Mouse (Mus musculus) kidney, adult 2 months (tissue): ENCODE measurements around the gene Cdyl2. TPM values are rescaled to one million over a fixed set of nuclear protein-coding genes. Genes with fewer than 3 reads are reported as not detected.

ENCODE experiments used
- DNase-seq: peaks from one replicate; pipeline ENCODE4 v3.0.0; 2021
- H3K27ac ChIP-seq: fragments of 200-500 bp; 2 replicates; pipeline ENCODE4 v1.5.1; 2012; ENCODE audit warnings: low read depth, low read length, control low read depth, inconsistent platforms; ENCODE audit not compliant: insufficient read depth
- H3K27me3 ChIP-seq: fragments of 200-500 bp; replicated peaks from 2 replicates; pipeline ENCODE4 v1.6.1; 2012; ENCODE audit warnings: mild to moderate bottlenecking, moderate library complexity, low read length, inconsistent platforms; ENCODE audit not compliant: control insufficient read depth, insufficient read depth
- H3K36me3 ChIP-seq: fragments of 200-500 bp; 2 replicates; pipeline ENCODE4 v1.6.1; 2012; ENCODE audit warnings: mild to moderate bottlenecking, moderate library complexity, low read length, inconsistent platforms; ENCODE audit not compliant: control insufficient read depth, insufficient read depth
- H3K4me1 ChIP-seq: fragments of 200-500 bp; 2 replicates; pipeline ENCODE4 v1.6.1; 2011; ENCODE audit warnings: low read length; ENCODE audit not compliant: control insufficient read depth, insufficient read depth
- H3K4me3 ChIP-seq: fragments of 200-500 bp; 2 replicates; pipeline ENCODE4 v1.5.1; 2011; ENCODE audit warnings: mild to moderate bottlenecking, low read depth, low read length, control low read depth; ENCODE audit not compliant: insufficient read depth
- CTCF ChIP-seq: fragments of 200-500 bp; conservative IDR thresholded peaks from 2 replicates; pipeline ENCODE4 v1.5.1; 2011; ENCODE audit warnings: low read depth, mild to moderate bottlenecking, control low read depth, low read length, moderate library complexity, mixed read lengths; ENCODE audit not compliant: insufficient read depth, insufficient read length
- POLR2A ChIP-seq: fragments of 200-500 bp; IDR thresholded peaks from one replicate; pipeline ENCODE4 v1.6.1; 2011; ENCODE audit warnings: low read depth, low read length, control low read depth
- WGBS: fragments of 180-500 bp; shearing (Covaris S2); methylation state at CpG from one replicate; pipeline ENCODE4 v1.1.7; 2018; 5-methylcytosine and 5-hydroxymethylcytosine counted together
- polyA plus RNA-seq: library from polyadenylated mRNA; depleted of rRNA; stranded (reverse); fragments of >200 nt; gene quantifications from 2 replicates; pipeline ENCODE4 v1.2.3, GENCODE M21; 2012

Cdyl2 gene
- polyA plus RNA-seq, 1 experiment, result 2.4 TPM

GRCm38 (mm10) chr8:116636396-116636795 lies 96.4 kb downstream of the Cdyl2 start:
- Histone ChIP-seq H3K27me3 (no peaks in the 10 kb centered on the region), H3K36me3 (no peaks in the 10 kb centered on the region), H3K4me1 (no peaks in the 10 kb centered on the region), H3K27ac (no peak overlapping the region), H3K4me3 (no peak overlapping the region)
- DNase-seq, result no peak
- TF ChIP-seq POLR2A (no peak), CTCF (no peak)
- WGBS, result 85% methylated on average over 10 of the region's 10 CpGs

DNA sequence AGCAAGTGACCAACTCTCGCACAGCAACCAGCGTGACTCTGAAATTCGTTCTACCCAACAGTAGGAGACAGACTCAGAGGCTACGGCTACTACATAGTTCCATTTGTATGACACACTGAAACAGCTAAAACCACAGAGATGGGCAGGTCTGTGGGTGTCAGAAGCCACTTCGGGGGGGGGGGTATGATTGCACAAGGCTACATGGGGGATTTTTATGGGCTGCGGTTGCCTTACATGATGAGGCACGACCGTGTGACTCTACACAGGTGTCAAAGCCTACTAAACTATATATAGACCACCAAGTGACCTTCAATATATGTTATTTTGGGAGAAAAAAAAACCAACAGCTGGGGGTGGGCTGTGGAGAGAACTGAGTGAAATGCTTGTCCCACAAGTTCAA lies 96.8 kb downstream of the Cdyl2 start:
- no peaks in the 10 kb centered on the region for H3K4me1 ChIP-seq
- 82% methylated on average over 8 of the region's 8 CpGs for WGBS
- no peak for TF ChIP-seq CTCF
- no peak for TF ChIP-seq POLR2A
- no peak for DNase-seq
- no peak overlapping the region for H3K27ac ChIP-seq
- no peak overlapping the region for H3K4me3 ChIP-seq
- H3K27me3 ChIP-seq, result no peaks in the 10 kb centered on the region
- H3K36me3 ChIP-seq, result no peaks in the 10 kb centered on the region

DNA sequence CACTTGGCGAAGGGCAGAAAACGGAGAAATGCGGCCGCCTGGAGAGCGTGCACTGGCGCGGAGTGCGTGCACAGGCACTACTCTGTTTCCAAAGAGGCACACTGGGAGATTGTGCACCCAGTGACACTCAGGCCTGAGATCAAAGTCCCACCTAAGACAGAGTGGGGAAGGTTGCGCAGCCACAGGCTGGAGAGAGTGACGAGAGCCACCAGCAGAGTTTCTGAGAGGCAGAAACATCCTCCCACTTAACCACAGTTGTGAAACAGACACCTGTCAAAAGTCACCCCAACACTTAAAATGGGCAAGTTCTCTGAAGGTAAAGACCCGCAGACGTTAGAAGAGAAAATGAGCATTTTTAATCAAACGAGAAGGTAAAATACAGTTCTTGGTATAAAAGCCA lies 97.5 kb downstream of the Cdyl2 start:
- no peak for DNase-seq
- Histone ChIP-seq H3K27me3 (no peaks in the 10 kb centered on the region), H3K36me3 (no peaks in the 10 kb centered on the region), H3K27ac (no peak overlapping the region), H3K4me3 (no peak overlapping the region), H3K4me1 (no peaks in the 10 kb centered on the region)
- TF ChIP-seq POLR2A, result no peak
- WGBS, result 90% methylated on average over 13 of the region's 13 CpGs

DNA sequence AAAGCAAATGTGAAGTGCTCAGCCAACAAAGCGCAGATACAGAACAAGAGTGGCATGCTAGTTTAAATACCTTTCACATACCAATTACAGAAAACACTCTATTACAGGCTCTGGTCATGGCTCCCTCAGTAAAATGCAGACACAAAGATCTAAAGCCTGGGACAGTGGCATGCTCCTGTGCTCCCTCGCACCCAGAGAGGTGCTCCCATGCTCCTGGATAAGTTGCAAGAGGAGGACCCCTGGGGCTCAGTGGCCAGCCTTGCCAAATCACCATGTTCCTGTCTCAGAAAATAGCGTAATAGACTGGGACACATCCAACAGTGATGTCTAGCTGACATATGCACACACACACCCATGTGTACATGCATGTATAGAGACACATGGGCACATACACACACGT lies 98.4 kb downstream of the Cdyl2 start:
- DNase-seq, result no peak
- no peak for TF ChIP-seq CTCF
- TF ChIP-seq POLR2A, result no peak
- no peak overlapping the region for H3K4me3 ChIP-seq
- H3K27me3 ChIP-seq, result no peaks in the 10 kb centered on the region
- H3K36me3 ChIP-seq, result no peaks in the 10 kb centered on the region
- WGBS, result 95% methylated on average over 4 of the region's 4 CpGs
- no peaks in the 10 kb centered on the region for H3K4me1 ChIP-seq
- H3K27ac ChIP-seq, result no peak overlapping the region

DNA sequence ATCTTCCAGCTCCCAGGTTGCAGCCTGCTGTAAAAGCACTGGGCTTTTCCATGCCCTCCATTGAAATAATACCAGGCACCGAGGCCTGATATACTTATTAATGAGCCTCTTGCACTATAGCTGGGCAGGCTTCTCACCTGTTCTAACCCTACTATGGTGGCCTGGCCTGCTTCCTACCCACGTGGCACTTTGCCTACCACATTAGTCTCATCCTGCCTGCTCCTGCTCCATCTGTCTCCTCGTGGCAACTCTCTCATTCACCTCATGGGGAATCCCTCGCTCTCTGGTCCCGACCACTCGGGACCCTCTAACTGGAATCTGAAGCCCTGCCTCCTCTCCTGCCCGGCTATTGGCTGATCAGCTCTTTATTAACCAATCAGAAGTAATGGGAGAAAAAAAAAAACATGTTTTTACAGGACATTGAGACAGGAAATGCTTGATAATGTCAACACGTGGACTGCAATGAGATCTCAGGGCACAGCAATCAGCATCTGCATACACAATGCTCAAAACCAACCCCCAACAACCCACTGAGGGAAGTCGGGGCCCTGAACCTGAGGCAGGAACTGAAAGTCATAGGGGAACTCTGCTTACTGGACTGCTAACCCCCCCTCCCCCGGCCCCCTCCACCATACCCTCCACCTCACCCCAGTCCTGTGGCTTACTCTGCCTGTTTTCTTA lies 99.2 kb downstream of the Cdyl2 start:
- no peak for DNase-seq
- no peak overlapping the region for H3K27ac ChIP-seq
- TF ChIP-seq CTCF (no peak), POLR2A (no peak)
- 68% methylated on average over 10 of the region's 10 CpGs for WGBS
- no peak overlapping the region for H3K4me3 ChIP-seq
- no peaks in the 10 kb centered on the region for H3K27me3 ChIP-seq
- no peaks in the 10 kb centered on the region for H3K36me3 ChIP-seq
- no peaks in the 10 kb centered on the region; the same call in 1 of the 2 replicates for H3K4me1 ChIP-seq

GRCm38 (mm10) chr8:116630066-116630465 lies 102.7 kb downstream of the Cdyl2 start:
- no peaks in the 10 kb centered on the region for H3K36me3 ChIP-seq
- no peaks in the 10 kb centered on the region; the same call in 1 of the 2 replicates for H3K4me1 ChIP-seq
- WGBS, result 45% methylated on average over 11 of the region's 11 CpGs
- H3K27ac ChIP-seq, result no peak overlapping the region
- no peaks in the 10 kb centered on the region for H3K27me3 ChIP-seq
- no peak overlapping the region for H3K4me3 ChIP-seq
- TF ChIP-seq POLR2A (no peak), CTCF (no peak)
- no peak for DNase-seq

DNA sequence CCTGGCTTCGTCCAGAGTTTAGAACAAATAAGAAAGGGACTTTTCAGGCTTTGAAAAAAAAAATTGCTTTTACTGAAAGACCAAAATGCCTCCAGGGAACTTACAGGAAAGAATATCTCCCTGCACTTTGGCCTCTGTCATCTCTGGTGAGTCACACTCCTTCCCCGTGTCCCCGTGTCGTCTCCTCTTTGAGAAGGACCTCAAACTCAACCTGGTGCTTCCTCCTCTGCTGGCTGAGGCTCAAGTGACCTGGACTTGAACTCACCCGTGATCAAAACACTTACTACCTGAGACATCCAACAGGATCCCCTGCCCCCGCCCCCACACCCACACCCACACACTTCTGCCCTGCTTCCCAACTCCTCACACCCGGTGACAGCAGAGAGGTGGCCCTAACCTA lies 103.8 kb downstream of the Cdyl2 start:
- H3K36me3 ChIP-seq, result no peaks in the 10 kb centered on the region
- WGBS, result 42% methylated on average over 7 of the region's 7 CpGs
- DNase-seq, result no peak

More for the DNA sequence above, 103.8 kb downstream of the Cdyl2 start:
- H3K27me3 ChIP-seq, result no peaks in the 10 kb centered on the region
- H3K27ac ChIP-seq, result no peak overlapping the region
- TF ChIP-seq POLR2A, result no peak
- no peak for TF ChIP-seq CTCF
- no peak overlapping the region for H3K4me3 ChIP-seq
- H3K4me1 ChIP-seq, result no peaks in the 10 kb centered on the region; the same call in 1 of the 2 replicates
